Mouse (Mus musculus) G1E-ER4 (cell line): ENCODE results near the gene Pdcd11. TPM values are rescaled to one million over a fixed set of nuclear protein-coding genes. Genes with fewer than 3 reads are reported as not detected.

Experiments
- GATA1 ChIP-seq: IDR thresholded peaks from one replicate; pipeline ENCODE4 v1.8.0; 2012; ENCODE audit warnings: low read length, inconsistent platforms
- polyA plus RNA-seq: library from polyadenylated mRNA; stranded (reverse); fragments of >175 nt; gene quantifications from 2 replicates; pipeline ENCODE4 v1.2.3, GENCODE M21; 2012

The Pdcd11 gene
- polyA plus RNA-seq, 1 experiment, result 34.2 TPM

DNA sequence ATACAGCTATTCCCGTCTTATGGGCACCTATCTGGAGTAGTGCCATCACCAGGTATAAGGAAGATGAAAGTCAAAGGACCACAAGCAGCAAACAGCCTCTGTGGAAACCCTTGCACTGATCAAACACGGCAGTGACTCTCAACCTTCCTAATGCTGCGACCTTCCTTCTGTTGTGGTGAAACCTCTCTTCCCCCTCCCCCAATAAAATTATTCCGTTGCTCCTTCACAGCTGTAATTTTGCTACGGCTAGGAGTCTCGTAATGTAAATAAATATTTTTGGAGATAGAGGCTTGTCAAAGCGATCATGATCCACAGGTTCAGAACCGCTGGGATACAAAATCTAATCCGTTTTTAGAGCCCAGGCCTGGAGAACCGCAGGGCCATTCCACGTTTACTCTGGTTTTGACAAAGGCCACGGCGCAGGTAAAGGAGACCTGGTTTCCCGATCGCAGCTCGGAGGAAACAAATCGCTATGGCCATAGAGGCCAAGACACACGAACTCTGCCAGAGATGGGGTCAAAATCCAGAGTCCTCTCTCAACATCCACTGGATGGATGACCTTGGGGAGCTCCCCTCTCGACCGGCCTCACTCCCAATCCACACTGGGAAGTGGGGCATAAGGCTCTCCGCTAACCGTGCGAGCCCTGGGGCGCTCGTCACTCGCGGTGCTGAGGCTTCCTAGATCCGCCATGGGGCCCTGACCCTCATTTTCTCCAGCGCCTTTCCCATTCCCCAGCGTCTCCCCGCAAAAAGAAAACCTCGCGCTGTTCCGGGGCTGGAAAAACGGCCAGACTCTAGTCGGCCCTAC is 646 bp upstream of the Pdcd11 start:
- TF ChIP-seq GATA1, result no peak

DNA sequence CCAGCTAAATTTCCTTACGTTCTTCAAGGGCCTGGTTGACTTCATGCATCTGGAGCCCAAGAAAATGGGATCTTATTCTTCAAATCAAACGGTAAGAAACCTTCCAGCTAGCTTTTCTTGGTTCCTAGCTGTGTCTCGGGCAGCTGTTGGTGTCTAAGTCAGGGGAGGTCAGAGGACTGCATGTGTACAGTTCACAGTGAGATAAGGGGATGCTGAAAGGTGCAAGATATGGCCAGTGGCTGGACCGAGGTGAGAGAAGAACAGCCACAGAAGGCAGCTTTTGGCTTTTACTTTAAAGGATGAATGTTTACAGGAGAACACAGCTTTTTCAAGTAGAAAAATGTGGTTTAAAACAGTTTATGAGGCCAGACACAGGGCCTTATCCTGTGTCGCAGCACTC is 10.5 kb downstream of the Pdcd11 start:
- TF ChIP-seq GATA1, result no peak

DNA sequence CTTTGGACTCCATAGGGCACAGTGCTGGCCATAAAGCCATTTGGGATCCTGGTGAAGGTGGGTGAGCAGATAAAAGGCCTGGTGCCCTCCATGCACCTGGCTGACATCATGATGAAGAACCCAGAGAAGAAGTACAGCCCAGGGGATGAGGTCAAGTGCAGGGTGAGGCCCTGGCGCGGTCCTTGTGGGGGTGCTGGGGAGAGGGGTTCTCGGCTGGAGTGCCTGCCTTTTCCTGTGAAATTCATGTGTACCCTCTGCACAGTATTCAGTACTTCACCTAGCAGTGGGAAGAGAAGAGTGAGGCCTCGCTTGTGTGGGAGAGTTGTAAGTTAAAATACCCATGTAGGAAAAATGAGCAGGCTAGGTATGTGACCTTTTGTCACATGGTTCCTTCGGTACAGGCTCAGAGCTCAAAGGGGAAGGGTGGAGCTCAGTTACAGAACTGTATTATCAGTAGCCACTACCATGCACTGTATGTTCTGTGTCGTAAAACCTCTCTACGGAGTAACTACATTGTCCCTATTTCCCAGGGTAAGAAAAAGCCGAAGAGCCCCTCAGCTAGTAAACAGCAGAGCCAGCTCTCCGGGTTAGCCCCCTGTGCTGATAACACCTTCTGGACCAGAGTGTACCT is 14.2 kb downstream of the Pdcd11 start:
- no peak for TF ChIP-seq GATA1

DNA sequence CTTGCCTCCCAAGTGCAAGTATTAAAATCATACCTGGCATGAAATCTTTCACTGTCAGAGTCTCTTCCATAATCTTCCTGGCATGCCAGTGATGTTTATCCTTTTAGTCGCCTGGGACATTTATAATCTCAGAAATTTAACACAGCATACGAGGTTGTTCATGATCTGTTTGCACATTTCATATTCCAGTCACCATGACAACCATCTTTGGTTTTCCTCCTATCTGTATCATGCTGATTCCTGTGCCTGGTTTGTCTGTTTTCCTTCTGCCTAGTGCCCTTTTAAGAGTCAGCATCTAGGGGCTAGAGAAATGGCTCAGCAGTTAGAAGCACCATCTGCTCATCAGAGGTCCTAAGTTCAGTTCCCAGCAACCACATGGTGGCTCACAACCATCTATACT is 28.1 kb downstream of the Pdcd11 start:
- TF ChIP-seq GATA1, result no peak

DNA sequence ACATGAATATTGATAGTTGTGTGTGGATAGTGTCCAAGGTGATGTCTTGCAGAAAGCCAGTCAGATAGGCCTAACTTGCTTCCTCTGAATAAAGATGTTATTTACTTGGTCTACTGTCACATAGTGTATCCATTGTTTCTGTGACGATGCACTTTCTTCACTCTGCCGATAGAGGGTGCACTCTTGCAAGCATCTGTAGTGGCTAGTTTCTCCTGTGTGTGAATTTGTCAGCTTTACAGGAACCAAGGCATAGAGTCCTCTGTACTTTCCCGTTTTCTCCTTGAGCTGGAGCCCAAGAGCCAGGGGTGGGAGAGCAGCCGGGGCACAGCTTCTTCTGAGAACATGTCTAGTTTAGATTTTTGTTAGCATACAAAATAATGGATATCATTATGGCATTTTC is 30.5 kb downstream of the Pdcd11 start:
- TF ChIP-seq GATA1, result no peak

DNA sequence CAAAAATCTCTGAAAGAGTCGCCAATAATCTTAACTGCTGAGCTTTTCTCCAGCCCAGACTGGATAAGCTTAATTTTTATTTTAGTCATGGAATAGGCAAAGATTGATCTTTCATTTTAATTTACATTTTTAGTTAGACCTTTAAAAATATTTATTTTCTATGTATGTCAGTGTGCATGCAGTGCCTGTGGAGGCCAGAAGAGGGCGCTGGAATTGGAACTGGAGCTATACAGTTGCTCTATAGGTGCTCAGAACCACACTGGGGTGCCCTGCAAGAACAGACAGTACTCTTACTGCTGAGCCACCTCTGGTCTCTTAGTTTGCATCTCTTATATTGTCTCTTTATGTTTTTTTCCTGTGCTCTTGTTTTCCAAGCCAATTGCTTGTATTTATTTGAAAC is 32.2 kb downstream of the Pdcd11 start:
- TF ChIP-seq GATA1, result no peak

DNA sequence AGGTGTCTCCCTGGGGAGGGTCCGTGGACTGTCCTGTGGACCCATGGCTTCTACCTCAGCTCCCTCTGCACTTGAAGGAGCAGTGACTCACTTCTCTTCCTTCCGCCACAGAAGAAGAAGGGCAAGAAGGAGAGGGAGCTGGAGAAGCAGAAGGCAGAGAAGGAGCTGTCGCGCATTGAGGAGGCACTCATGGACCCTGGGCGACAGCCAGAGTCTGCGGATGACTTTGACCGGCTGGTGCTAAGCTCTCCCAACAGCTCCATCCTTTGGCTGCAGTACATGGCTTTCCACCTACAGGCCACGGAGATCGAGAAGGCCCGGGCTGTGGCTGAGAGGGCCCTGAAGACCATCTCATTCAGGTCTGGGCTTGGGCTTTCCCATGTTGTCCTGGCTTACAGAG is 37.6 kb downstream of the Pdcd11 start:
- TF ChIP-seq GATA1, result no peak

DNA sequence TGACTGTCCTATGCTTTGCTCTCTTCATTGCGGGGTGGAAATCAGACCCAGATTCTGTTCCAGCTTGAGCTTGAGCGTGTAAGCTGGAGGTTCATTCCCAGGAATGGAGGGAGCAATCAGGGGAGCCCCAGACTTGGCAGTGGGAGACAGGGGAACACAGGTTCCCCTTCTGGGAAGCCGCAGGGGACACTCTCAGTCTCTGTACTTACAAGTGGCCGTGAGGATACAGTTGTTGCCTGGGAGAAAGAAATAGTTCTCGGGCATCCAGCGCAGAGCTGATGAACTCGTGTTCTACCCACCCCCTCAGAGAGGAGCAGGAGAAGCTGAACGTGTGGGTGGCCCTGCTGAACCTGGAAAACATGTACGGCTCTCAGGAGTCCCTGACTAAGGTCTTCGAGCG is 38.3 kb downstream of the Pdcd11 start:
- TF ChIP-seq GATA1, result no peak

DNA sequence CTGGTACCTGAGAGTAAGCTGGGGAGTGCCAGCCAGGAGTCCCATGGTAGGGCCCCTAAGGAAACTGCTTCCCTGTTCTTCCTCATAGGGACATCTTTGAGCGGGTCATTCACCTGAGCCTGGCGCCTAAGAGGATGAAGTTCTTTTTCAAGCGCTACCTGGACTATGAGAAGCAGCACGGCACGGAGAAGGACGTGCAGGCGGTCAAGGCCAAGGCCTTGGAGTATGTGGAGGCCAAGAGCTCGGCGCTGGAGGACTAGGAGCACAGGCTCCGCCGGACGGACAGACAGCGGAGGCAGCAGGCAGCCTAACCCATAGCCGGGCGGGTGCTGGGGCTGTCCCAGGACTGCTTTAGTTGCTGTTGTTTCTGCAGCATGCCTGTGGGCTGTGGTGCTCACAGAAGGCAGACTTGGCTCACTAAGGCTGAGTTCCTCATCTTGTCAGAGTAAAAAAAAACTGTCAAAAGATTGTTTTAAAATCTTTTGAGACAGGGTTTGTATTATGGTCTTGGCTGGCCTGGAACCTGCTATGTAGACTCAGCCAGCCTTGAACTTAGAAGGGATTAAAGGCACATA is 40.1 kb downstream of the Pdcd11 start:
- TF ChIP-seq GATA1, result no peak

DNA sequence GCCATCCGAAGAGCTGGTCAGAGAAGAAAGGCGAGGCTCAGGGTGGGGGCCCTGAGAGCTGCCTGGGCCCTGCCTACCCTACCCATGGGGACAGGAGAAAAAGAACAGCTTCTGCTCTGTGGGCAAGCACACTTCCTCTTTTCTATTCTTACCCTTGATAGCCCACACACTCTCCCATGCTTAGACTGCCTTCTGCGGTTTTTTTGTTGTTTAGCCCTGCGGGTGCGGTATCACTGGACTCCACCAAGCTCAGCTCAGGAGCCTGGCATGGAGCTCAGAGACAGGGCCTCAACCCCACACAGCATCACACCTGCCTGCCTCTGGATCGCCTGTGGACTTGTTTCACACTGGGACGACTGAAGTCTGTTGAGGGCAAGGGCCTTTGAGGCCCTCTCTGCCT is 42.6 kb downstream of the Pdcd11 start:
- TF ChIP-seq GATA1, result no peak

DNA sequence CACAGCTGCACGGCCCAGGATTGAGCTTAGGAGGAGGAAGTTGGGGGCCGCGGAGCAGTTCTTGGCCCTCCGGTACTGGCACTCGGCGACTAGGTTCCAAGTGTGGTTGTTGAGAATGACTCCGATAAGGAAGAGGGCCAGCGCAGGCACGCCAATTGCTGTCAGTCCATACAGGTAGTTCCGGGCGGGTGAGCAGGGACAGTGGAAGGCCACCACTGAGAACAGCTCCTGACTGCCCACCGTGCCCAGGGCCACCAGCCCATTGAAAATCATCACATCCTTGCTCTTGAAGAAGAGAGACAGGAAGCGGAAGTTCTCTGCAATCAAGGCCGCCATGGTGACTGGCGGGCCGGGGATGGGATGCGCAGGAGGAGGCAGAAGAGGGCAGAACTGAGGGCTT is 45.0 kb downstream of the Pdcd11 start:
- no peak for TF ChIP-seq GATA1

DNA sequence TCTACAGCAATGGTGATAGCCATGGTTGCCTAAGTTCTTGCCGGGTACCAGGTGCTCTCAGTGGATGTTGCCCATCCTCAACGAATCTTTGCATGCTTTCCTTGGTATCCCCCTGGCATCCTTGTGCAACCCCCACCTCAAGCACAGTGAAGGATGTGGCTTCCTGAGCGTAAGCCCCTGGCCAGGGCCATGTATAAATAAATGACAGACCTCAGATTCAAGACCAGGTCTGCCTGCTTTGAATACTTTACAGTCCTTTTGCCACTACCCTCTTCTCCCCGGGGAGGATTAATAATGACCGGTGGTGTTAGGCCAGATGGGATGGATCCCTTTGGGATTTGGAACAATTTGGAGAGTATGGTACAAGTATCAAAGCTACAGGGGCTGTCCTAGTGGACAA is 45.6 kb downstream of the Pdcd11 start:
- no peak for TF ChIP-seq GATA1

DNA sequence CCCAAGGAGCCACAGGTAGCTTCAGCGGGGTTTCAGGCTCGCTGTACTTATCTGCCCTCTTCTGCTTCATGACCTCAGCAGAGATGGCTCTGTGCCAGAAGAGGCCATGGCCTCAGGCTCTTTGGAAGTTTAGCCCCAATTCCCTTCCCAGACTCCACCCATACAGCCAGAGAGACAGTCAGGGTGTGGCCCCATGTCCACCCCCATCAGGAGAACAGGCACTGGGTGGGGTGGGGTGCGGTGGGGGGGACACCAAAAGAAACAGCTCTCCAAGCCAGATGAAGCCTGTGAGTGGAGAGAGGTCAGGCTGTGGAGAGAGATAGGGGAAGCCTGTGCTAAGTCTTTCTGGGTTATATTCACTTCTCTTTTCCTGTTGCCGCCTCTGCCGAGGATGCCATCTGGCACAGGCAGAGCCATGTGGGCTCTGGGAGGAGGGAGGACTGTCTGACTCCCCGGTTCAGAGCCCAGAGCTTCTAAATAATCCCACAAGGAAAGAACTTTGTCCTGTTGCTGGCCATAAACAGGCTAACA is 46.5 kb downstream of the Pdcd11 start:
- TF ChIP-seq GATA1, result no peak

DNA sequence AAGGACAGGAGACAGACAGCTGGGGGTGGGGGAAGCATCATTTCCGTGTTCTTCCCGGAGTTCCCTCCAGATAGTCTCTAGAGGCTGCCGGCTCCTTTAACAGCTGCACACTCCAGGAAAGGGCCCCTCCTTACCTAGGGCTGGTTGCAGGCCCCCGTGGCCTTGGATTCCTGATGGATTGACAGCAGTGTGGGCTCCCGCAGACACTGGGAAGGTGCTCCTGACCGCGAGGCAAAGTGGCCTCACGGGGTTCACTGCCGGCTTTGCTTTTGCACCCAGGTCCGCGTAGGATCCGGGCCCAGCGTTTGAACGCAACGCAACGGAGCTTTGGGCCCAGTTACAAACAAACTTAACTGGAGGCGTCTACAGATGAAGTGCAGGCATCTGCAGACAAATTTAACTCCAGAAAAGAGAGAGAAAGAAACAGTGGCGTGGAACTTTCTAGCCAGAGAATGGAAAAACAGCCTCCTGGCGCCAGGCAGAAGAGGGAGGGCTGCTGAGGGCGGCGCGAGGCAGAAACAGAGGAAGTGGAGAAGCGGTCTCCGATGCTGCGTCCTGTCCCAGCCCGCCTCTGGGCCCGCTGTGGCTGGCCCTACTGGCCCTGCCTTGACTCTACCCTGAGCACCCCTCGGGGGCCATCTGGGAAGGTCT is 47.3 kb downstream of the Pdcd11 start, which contains the start of gene Calhm2:
TSS of gene Calhm2 (minus strand) at position 524 of the 651 bp plus-strand sequence.
- no peak for TF ChIP-seq GATA1

DNA sequence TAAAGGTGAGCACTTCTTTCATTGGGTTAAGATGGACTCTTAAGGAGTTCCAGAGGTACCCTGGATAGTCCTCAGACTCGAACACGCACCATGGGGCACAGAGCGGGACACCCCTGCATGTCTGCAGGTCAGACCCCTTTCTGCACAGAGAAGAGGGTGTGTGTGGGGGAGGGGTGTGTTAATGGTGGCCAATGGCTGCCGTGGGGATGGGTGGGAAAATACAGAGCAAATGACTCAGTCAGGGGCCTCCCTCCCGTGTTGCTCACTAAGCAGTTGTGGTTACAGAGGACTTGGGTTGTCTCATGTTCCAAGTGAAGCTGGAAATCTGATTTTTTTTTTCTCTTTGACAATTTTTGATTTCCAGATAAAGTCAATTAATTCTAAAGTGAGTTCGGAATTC is 51.9 kb downstream of the Pdcd11 start:
- TF ChIP-seq GATA1, result no peak

DNA sequence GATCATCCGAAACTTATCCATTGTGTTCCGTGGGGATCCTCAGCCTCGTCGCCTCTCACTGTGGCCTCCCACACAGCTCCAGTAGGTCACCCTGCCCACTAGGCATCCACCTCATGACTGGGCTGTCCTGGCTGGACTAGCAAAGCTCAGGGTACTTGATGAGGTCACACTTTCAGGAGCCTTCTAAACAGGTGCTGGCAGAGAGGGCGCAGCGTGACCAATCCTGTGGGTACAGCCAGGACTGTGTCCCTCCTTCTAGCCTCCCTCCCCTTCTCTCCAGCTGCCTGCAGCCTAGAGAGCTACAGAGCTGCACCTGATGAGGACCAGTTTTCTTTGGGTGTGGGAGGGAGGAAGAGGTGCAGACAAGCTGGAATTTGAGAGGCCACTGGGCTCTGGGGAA is 53.6 kb downstream of the Pdcd11 start, which contains the start of gene Calhm1:
TSS of gene Calhm1 (minus strand) at position 101 of the 400 bp plus-strand sequence.
- no peak for TF ChIP-seq GATA1
